Mouse (Mus musculus) small intestine, adult 2 months (tissue): ENCODE measurements at regions not wholly inside any gene's neighbourhood (a gene's known extent, or its start where the extent isn't known, plus 50 kb on each side); places are given as distances from the start of the nearest gene placed in this dataset.

Experiments
- H3K27ac ChIP-seq: fragments of 200-500 bp; 2 replicates; pipeline ENCODE4 v1.5.1; 2012; ENCODE audit warnings: low read depth, low read length, control low read depth, inconsistent platforms; ENCODE audit not compliant: insufficient read depth
- H3K27me3 ChIP-seq: fragments of 200-500 bp; 2 replicates; pipeline ENCODE4 v1.6.1; 2012; ENCODE audit warnings: mild to moderate bottlenecking, moderate library complexity, low read length, inconsistent platforms; ENCODE audit not compliant: control insufficient read depth, insufficient read depth
- H3K36me3 ChIP-seq: fragments of 200-500 bp; 2 replicates; pipeline ENCODE4 v1.6.1; 2012; ENCODE audit warnings: mild to moderate bottlenecking, low read length, control low read depth, inconsistent platforms; ENCODE audit not compliant: control insufficient read depth, insufficient read depth
- H3K4me1 ChIP-seq: fragments of 200-500 bp; 2 replicates; pipeline ENCODE4 v1.6.1; 2012; ENCODE audit warnings: low read length, inconsistent platforms, mixed read lengths; ENCODE audit not compliant: control insufficient read depth, insufficient read depth, insufficient read length
- H3K4me3 ChIP-seq: fragments of 200-500 bp; 2 replicates; pipeline ENCODE4 v1.5.1; 2012; ENCODE audit warnings: low read depth, mild to moderate bottlenecking, control low read depth, inconsistent platforms, low read length, moderate library complexity
- CTCF ChIP-seq: fragments of 200-500 bp; IDR thresholded peaks from 2 replicates; pipeline ENCODE4 v1.5.1; 2012; ENCODE audit warnings: low read depth, mild to moderate bottlenecking, control low read depth, inconsistent platforms, low read length, moderate library complexity, mixed read lengths; ENCODE audit not compliant: insufficient replicate concordance, insufficient read length; ENCODE audit errors: extremely low read depth
- POLR2A ChIP-seq: fragments of 200-500 bp; IDR thresholded peaks from 2 replicates; pipeline ENCODE4 v1.6.1; 2012; ENCODE audit warnings: low read depth, mild to moderate bottlenecking, control low read depth, inconsistent platforms, low read length, moderate library complexity
- WGBS: fragments of 180-500 bp; shearing (Covaris S2); methylation state at CpG from one replicate; pipeline ENCODE4 v1.1.7; 2018; 5-methylcytosine and 5-hydroxymethylcytosine counted together

- TF ChIP-seq CTCF, result no peak
- no peak for TF ChIP-seq POLR2A
- 76% methylated on average over 3 of the region's 3 CpGs for WGBS
Observed at GRCm38 (mm10) chr1:71923731-71924130, 270.7 kb upstream of the Fn1 start.

GRCm38 (mm10) chr1:71921456-71921855, 268.5 kb upstream of the Fn1 start:
- Histone ChIP-seq H3K27me3 (no peaks in the 10 kb centered on the region), H3K4me3 (no peak overlapping the region), H3K27ac (no peak overlapping the region), H3K36me3 (no peaks in the 10 kb centered on the region), H3K4me1 (no peaks in the 10 kb centered on the region)
- TF ChIP-seq POLR2A (no peak), CTCF (no peak)
- WGBS, result 73% methylated on average over 2 of the region's 2 CpGs

More at GRCm38 (mm10) chr1:71923731-71924130, 270.7 kb upstream of the Fn1 start:
- Histone ChIP-seq H3K4me3 (no peak overlapping the region), H3K27ac (no peak overlapping the region), H3K4me1 (no peaks in the 10 kb centered on the region), H3K36me3 (no peaks in the 10 kb centered on the region), H3K27me3 (no peaks in the 10 kb centered on the region)

GRCm38 (mm10) chr1:71919891-71920290, 266.9 kb upstream of the Fn1 start:
- no peaks in the 10 kb centered on the region for H3K27me3 ChIP-seq
- no peaks in the 10 kb centered on the region for H3K4me1 ChIP-seq
- WGBS, result 73% methylated on average over 2 of the region's 2 CpGs
- no peak overlapping the region for H3K4me3 ChIP-seq
- H3K36me3 ChIP-seq, result no peaks in the 10 kb centered on the region
- H3K27ac ChIP-seq, result no peak overlapping the region
- no peak for TF ChIP-seq CTCF
- TF ChIP-seq POLR2A, result no peak

- H3K27me3 ChIP-seq, result no peaks in the 10 kb centered on the region
- no peaks in the 10 kb centered on the region for H3K36me3 ChIP-seq
- no peaks in the 10 kb centered on the region for H3K4me1 ChIP-seq
- 68% methylated on average over 2 of the region's 2 CpGs for WGBS
- no peak overlapping the region for H3K27ac ChIP-seq
- no peak for TF ChIP-seq POLR2A
- no peak for TF ChIP-seq CTCF
- H3K4me3 ChIP-seq, result no peak overlapping the region
Observed at GRCm38 (mm10) chr1:71917021-71917420, 264.0 kb upstream of the Fn1 start.

- Histone ChIP-seq H3K36me3 (no peaks in the 10 kb centered on the region), H3K4me3 (no peak overlapping the region), H3K27me3 (no peaks in the 10 kb centered on the region), H3K4me1 (no peaks in the 10 kb centered on the region; the same call in 1 of the 2 replicates), H3K27ac (no peak overlapping the region)
- 82% methylated on average over 3 of the region's 3 CpGs for WGBS
- TF ChIP-seq POLR2A (no peak), CTCF (no peak)
Observed at GRCm38 (mm10) chr1:71914439-71914838, 261.4 kb upstream of the Fn1 start.

GRCm38 (mm10) chr1:71913221-71913620, 260.2 kb upstream of the Fn1 start:
- Histone ChIP-seq H3K27ac (no peak overlapping the region), H3K4me1 (no peaks in the 10 kb centered on the region; the same call in 1 of the 2 replicates), H3K4me3 (no peak overlapping the region), H3K36me3 (no peaks in the 10 kb centered on the region), H3K27me3 (no peaks in the 10 kb centered on the region)
- WGBS, result 69% methylated on average over 5 of the region's 5 CpGs
- TF ChIP-seq CTCF, result no peak
- no peak for TF ChIP-seq POLR2A

GRCm38 (mm10) chr1:71912441-71912840, 259.4 kb upstream of the Fn1 start:
- no peak for TF ChIP-seq POLR2A
- TF ChIP-seq CTCF, result no peak
- H3K27ac ChIP-seq, result no peak overlapping the region
- 38% methylated on average over 3 of the region's 3 CpGs for WGBS

More at GRCm38 (mm10) chr1:71912441-71912840, 259.4 kb upstream of the Fn1 start:
- Histone ChIP-seq H3K4me3 (no peak overlapping the region), H3K36me3 (no peaks in the 10 kb centered on the region), H3K27me3 (no peaks in the 10 kb centered on the region), H3K4me1 (no peaks in the 10 kb centered on the region; the same call in 1 of the 2 replicates)
